Mouse (Mus musculus): ENCODE results near the gene Fkbp9. TPM values are rescaled to one million over a fixed set of nuclear protein-coding genes. Genes with fewer than 3 reads are reported as not detected.

Fkbp9 gene
- total and polyA plus RNA-seq, 2 experiments from 2014 or later, result 90.2 to 123 TPM

- peak overlapping the region; percentile 44; the same call in 1 of the 2 replicates for H3K9ac ChIP-seq (replicated peaks; ENCODE audit: low read depth, low read length)
- ATAC-seq (ENCODE audit: insufficient read depth, low read depth) (peak; percentile 68), DNase-seq (ENCODE audit: low spot score) (peak; percentile 72)
- H3K27ac ChIP-seq (ENCODE audit: low read depth), result peak overlapping the region; percentile 83
- H3K4me2 ChIP-seq (ENCODE audit: low read depth, low read length), result peak overlapping the region; percentile 71
- H3K4me1 ChIP-seq (ENCODE audit: control insufficient read depth, insufficient read depth), result peaks cover 20% of the 10 kb centered on the region
- TF ChIP-seq CTCF (IDR thresholded peaks at IDR 0.05; ENCODE audit: low read depth) (no peak), EP300 (IDR thresholded peaks at IDR 0.05; ENCODE audit: low read depth) (no peak)
- no peaks in the 10 kb centered on the region for H3K27me3 ChIP-seq (ENCODE audit: control insufficient read depth, insufficient read depth, low read length)
- WGBS, result 13% methylated on average over 12 of the region's 12 CpGs
- H3K4me3 ChIP-seq (ENCODE audit: low read depth, low read length), result peak overlapping the region; percentile 49
- no peaks in the 10 kb centered on the region for H3K9me3 ChIP-seq (replicated peaks; ENCODE audit: control insufficient read depth, low read length)
- H3K36me3 ChIP-seq (replicated peaks; ENCODE audit: control insufficient read depth, insufficient read depth, low read length), result 0 out of 2 replicates have a peak, but pooled peaks cover 6% of the 10 kb centered on the region
Observed at GRCm38 (mm10) chr6:56901824-56902386, 70.0 kb downstream of the Fkbp9 start.

- H3K9ac ChIP-seq (replicated peaks; ENCODE audit: low read depth, low read length), result no peak overlapping the region
- peak; percentile 55 for DNase-seq (ENCODE audit: low spot score)
- peak overlapping the region; percentile 83 for H3K27ac ChIP-seq (ENCODE audit: low read depth)
- peaks cover 20% of the 10 kb centered on the region for H3K4me1 ChIP-seq (ENCODE audit: control insufficient read depth, insufficient read depth)
- WGBS, result 43% methylated on average over 7 of the region's 7 CpGs
- 0 out of 2 replicates have a peak overlapping the region, but pooled peaks have one; percentile 49 for H3K4me3 ChIP-seq (ENCODE audit: low read depth, low read length)
- no peak for TF ChIP-seq EP300 (IDR thresholded peaks at IDR 0.05; ENCODE audit: low read depth)
- peak; percentile 4; the same call in 1 of the 2 replicates for TF ChIP-seq CTCF (IDR thresholded peaks at IDR 0.05; ENCODE audit: low read depth)
- H3K27me3 ChIP-seq (ENCODE audit: control insufficient read depth, insufficient read depth, low read length), result no peaks in the 10 kb centered on the region
- ATAC-seq (ENCODE audit: insufficient read depth, low read depth), result peak; percentile 47
- H3K4me2 ChIP-seq (ENCODE audit: low read depth, low read length), result peak overlapping the region; percentile 71
- H3K36me3 ChIP-seq (replicated peaks; ENCODE audit: control insufficient read depth, insufficient read depth, low read length), result no peaks in the 10 kb centered on the region
- H3K9me3 ChIP-seq (replicated peaks; ENCODE audit: control insufficient read depth, low read length), result no peaks in the 10 kb centered on the region
Observed at GRCm38 (mm10) chr6:56902606-56903520, 71.0 kb downstream of the Fkbp9 start.

- no peak overlapping the region for H3K4me3 ChIP-seq (ENCODE audit: low read depth, low read length)
- peak overlapping the region; percentile 72 for H3K27ac ChIP-seq (ENCODE audit: low read depth)
- H3K9me3 ChIP-seq (replicated peaks; ENCODE audit: control insufficient read depth, low read length), result no peaks in the 10 kb centered on the region
- DNase-seq (ENCODE audit: low spot score) (peak; percentile 71), ATAC-seq (ENCODE audit: insufficient read depth, low read depth) (no peak)
- peak overlapping the region; percentile 39 for H3K4me2 ChIP-seq (ENCODE audit: low read depth, low read length)
- H3K27me3 ChIP-seq (ENCODE audit: control insufficient read depth, insufficient read depth, low read length), result no peaks in the 10 kb centered on the region
- 16% methylated on average over 6 of the region's 6 CpGs for WGBS
- no peaks in the 10 kb centered on the region for H3K36me3 ChIP-seq (replicated peaks; ENCODE audit: control insufficient read depth, insufficient read depth, low read length)
- H3K4me1 ChIP-seq (ENCODE audit: control insufficient read depth, insufficient read depth), result peaks cover 20% of the 10 kb centered on the region
- TF ChIP-seq CTCF (IDR thresholded peaks at IDR 0.05; ENCODE audit: low read depth) (no peak), EP300 (IDR thresholded peaks at IDR 0.05; ENCODE audit: low read depth) (no peak)
- peak overlapping the region; percentile 27; the same call in 1 of the 2 replicates for H3K9ac ChIP-seq (replicated peaks; ENCODE audit: low read depth, low read length)
Observed at GRCm38 (mm10) chr6:56903831-56904230, 72.0 kb downstream of the Fkbp9 start.

- DNase-seq (ENCODE audit: low spot score) (no peak), ATAC-seq (ENCODE audit: insufficient read depth, low read depth) (no peak)
- Histone ChIP-seq H3K27me3 (ENCODE audit: control insufficient read depth, insufficient read depth, low read length) (no peaks in the 10 kb centered on the region), H3K9me3 (replicated peaks; ENCODE audit: control insufficient read depth, low read length) (no peaks in the 10 kb centered on the region), H3K27ac (ENCODE audit: low read depth) (peak overlapping the region; percentile 72), H3K4me2 (ENCODE audit: low read depth, low read length) (peak overlapping the region; percentile 39), H3K9ac (replicated peaks; ENCODE audit: low read depth, low read length) (peak overlapping the region; percentile 27; the same call in 1 of the 2 replicates), H3K4me3 (ENCODE audit: low read depth, low read length) (no peak overlapping the region), H3K4me1 (ENCODE audit: control insufficient read depth, insufficient read depth) (peaks cover 20% of the 10 kb centered on the region), H3K36me3 (replicated peaks; ENCODE audit: control insufficient read depth, insufficient read depth, low read length) (no peaks in the 10 kb centered on the region)
- WGBS, result 34% methylated on average over 1 of the region's 1 CpGs
- no peak for TF ChIP-seq CTCF (IDR thresholded peaks at IDR 0.05; ENCODE audit: low read depth)
- TF ChIP-seq EP300 (IDR thresholded peaks at IDR 0.05; ENCODE audit: low read depth), result no peak
Observed at GRCm38 (mm10) chr6:56904330-56904729, 72.5 kb downstream of the Fkbp9 start.

- no peaks in the 10 kb centered on the region for H3K36me3 ChIP-seq (replicated peaks; ENCODE audit: control insufficient read depth, insufficient read depth, low read length)
- no peaks in the 10 kb centered on the region for H3K27me3 ChIP-seq (ENCODE audit: control insufficient read depth, insufficient read depth, low read length)
- H3K9ac ChIP-seq (replicated peaks; ENCODE audit: low read depth, low read length), result no peak overlapping the region; the same call in 1 of the 2 replicates
- WGBS, result 81% methylated on average over 2 of the region's 2 CpGs
- no peaks in the 10 kb centered on the region for H3K9me3 ChIP-seq (replicated peaks; ENCODE audit: control insufficient read depth, low read length)
- peak overlapping the region; percentile 72 for H3K27ac ChIP-seq (ENCODE audit: low read depth)
- H3K4me1 ChIP-seq (ENCODE audit: control insufficient read depth, insufficient read depth), result peaks cover 20% of the 10 kb centered on the region
- ATAC-seq (ENCODE audit: insufficient read depth, low read depth), result no peak
- DNase-seq (ENCODE audit: low spot score), result no peak
- H3K4me3 ChIP-seq (ENCODE audit: low read depth, low read length), result no peak overlapping the region
- TF ChIP-seq EP300 (IDR thresholded peaks at IDR 0.05; ENCODE audit: low read depth) (no peak), CTCF (IDR thresholded peaks at IDR 0.05; ENCODE audit: low read depth) (no peak)
- H3K4me2 ChIP-seq (ENCODE audit: low read depth, low read length), result no peak overlapping the region
Observed at GRCm38 (mm10) chr6:56904982-56905381, 73.1 kb downstream of the Fkbp9 start.
